Mouse (Mus musculus) adrenal gland, adult 8-10 months (tissue): ENCODE results near the gene Gpr137c. TPM values are rescaled to one million over a fixed set of nuclear protein-coding genes. Genes with fewer than 3 reads are reported as not detected.
A peak's percentile ranks its signal among the peaks of the same experiment; 100 is the strongest.

Experiments used
- DNase-seq: peaks from one replicate; pipeline ENCODE4 v3.0.0; 2022
- total RNA-seq, 4 experiments: library from RNA; stranded (reverse); gene quantifications; 2 replicates each; pipeline ENCODE4 v1.2.4; 2022

The Gpr137c gene
- 1 to 10 TPM; 1.3 to 2.6 (median 1.7) TPM for total RNA-seq

- DNase-seq, result peak; percentile 100
Observed at GRCm38 (mm10) chr14:45219281-45220089, at the start of gene Gpr137c. Gene Gpr137c (plus strand): TSS chr14:45219717.

GRCm38 (mm10) chr14:45172260-45172659 lies 47.3 kb upstream of the Gpr137c start:
- DNase-seq, result no peak

- no peak for DNase-seq
Observed at GRCm38 (mm10) chr14:45175012-45175740, 44.3 kb upstream of the Gpr137c start.

- no peak for DNase-seq
Observed at GRCm38 (mm10) chr14:45179186-45179585, 40.3 kb upstream of the Gpr137c start.

- no peak for DNase-seq
Observed at GRCm38 (mm10) chr14:45179606-45180005, 39.9 kb upstream of the Gpr137c start.

- no peak for DNase-seq
Observed at GRCm38 (mm10) chr14:45181611-45182010, 37.9 kb upstream of the Gpr137c start.

- DNase-seq, result no peak
Observed at GRCm38 (mm10) chr14:45190999-45191398, 28.5 kb upstream of the Gpr137c start.

- DNase-seq, result no peak
Observed at GRCm38 (mm10) chr14:45200607-45201006, 18.9 kb upstream of the Gpr137c start.

GRCm38 (mm10) chr14:45210683-45211082 lies 8.8 kb upstream of the Gpr137c start:
- DNase-seq, result no peak

- DNase-seq, result no peak
Observed at GRCm38 (mm10) chr14:45211431-45211830, 8.1 kb upstream of the Gpr137c start.

- no peak for DNase-seq
Observed at GRCm38 (mm10) chr14:45216711-45217340, 2.7 kb upstream of the Gpr137c start.

GRCm38 (mm10) chr14:45217693-45218092 lies 1.8 kb upstream of the Gpr137c start:
- DNase-seq, result peak; percentile 34

GRCm38 (mm10) chr14:45220090-45220956 lies 806 bp downstream of the Gpr137c start, which contains the start of gene Txndc16:
Gene Txndc16 (minus strand): TSS chr14:45220328.
- peak; percentile 63 for DNase-seq

- DNase-seq, result no peak
Observed at GRCm38 (mm10) chr14:45220957-45221630, 1.6 kb downstream of the Gpr137c start.

- no peak for DNase-seq
Observed at GRCm38 (mm10) chr14:45239042-45239441, 19.5 kb downstream of the Gpr137c start.

- DNase-seq, result no peak
Observed at GRCm38 (mm10) chr14:45241613-45242012, 22.1 kb downstream of the Gpr137c start.

GRCm38 (mm10) chr14:45251548-45252076 lies 32.1 kb downstream of the Gpr137c start:
- no peak for DNase-seq

GRCm38 (mm10) chr14:45263831-45264592 lies 44.5 kb downstream of the Gpr137c start:
- DNase-seq, result no peak

- no peak for DNase-seq
Observed at GRCm38 (mm10) chr14:45275816-45276215, 56.3 kb downstream of the Gpr137c start.

- DNase-seq, result no peak
Observed at GRCm38 (mm10) chr14:45282066-45282465, 62.5 kb downstream of the Gpr137c start.
